Mouse (Mus musculus) kidney, adult 10 weeks (tissue): ENCODE measurements around the gene Olfr385. TPM values are rescaled to one million over a fixed set of nuclear protein-coding genes. Genes with fewer than 3 reads are reported as not detected.

Experiments
- polyA plus RNA-seq: library from polyadenylated mRNA; stranded (reverse); fragments of 350-450 nt; fragmentation: Illumina TruSeq; extraction: RNeasy Lipid Tissue Mini Kit (QIAGEN cat#74804); gene quantifications from one replicate; pipeline ENCODE4 v1.2.3, GENCODE M21; 2014; ENCODE audit warnings: low read depth, low replicate concordance

Gene Olfr385
- polyA plus RNA-seq, result not detected

GRCm38 (mm10) chr11:73592908-73593307, at the start of gene Olfr385:
Gene Olfr385 (minus strand): TSS chr11:73593008.

GRCm38 (mm10) chr11:73598294-73598693, 5.5 kb upstream of the Olfr385 start, which contains the start of gene Olfr384:
Gene Olfr384 (plus strand): TSS chr11:73598594.

Other genes starting within 250 kb of the Olfr385 start
- not detected for gene Olfr20, start 242.2 kb downstream of the Olfr385 start, polyA plus RNA-seq
- not detected for gene Olfr376, start 221.8 kb downstream of the Olfr385 start, polyA plus RNA-seq
- not detected for gene Olfr1, start 193.4 kb downstream of the Olfr385 start, polyA plus RNA-seq
- not detected for gene Olfr378, start 164.5 kb downstream of the Olfr385 start, polyA plus RNA-seq
- not detected for gene Olfr380, start 135.5 kb downstream of the Olfr385 start, polyA plus RNA-seq
- not detected for gene Olfr381, start 101.4 kb downstream of the Olfr385 start, polyA plus RNA-seq
- not detected for gene Olfr382, start 75.8 kb downstream of the Olfr385 start, polyA plus RNA-seq
- gene Olfr384, start 5.6 kb upstream of the Olfr385 start, polyA plus RNA-seq, result not detected
- not detected for gene Zfp735, start 95.8 kb upstream of the Olfr385 start, polyA plus RNA-seq
- gene Olfr389, start 187.7 kb upstream of the Olfr385 start, polyA plus RNA-seq, result not detected
- not detected for gene Olfr390, start 190.0 kb upstream of the Olfr385 start, polyA plus RNA-seq
- gene Olfr391-ps, start 210.0 kb upstream of the Olfr385 start, polyA plus RNA-seq, result not detected
- not detected for gene Olfr392, start 224.0 kb upstream of the Olfr385 start, polyA plus RNA-seq